Mouse (Mus musculus) G1E (cell line): ENCODE results near the gene Nxf3. TPM values are rescaled to one million over a fixed set of nuclear protein-coding genes. Genes with fewer than 3 reads are reported as not detected.
"Not testable (repeated sequence)": the region's sequence is repeated elsewhere in the genome, so short reads cannot be mapped to it uniquely, and the experiment has no call there.

ENCODE experiments used
- ATAC-seq: 2 replicates; pipeline ENCODE4 v1.8.0; 2016; ENCODE audit warnings: mild to moderate bottlenecking; ENCODE audit not compliant: insufficient number of reproducible peaks, poor library complexity, low FRiP score, severe bottlenecking; ENCODE audit errors: extremely low read depth
- DNase-seq: peaks from one replicate; pipeline ENCODE4 v3.0.0; 2012; ENCODE audit warnings: low spot score
- H3K27me3 ChIP-seq: 2 replicates; pipeline ENCODE4 v1.6.1; 2012; ENCODE audit warnings: mild to moderate bottlenecking, low read length, inconsistent platforms; ENCODE audit not compliant: insufficient read depth
- H3K36me3 ChIP-seq: replicated peaks from 2 replicates; pipeline ENCODE3; 2012; ENCODE audit warnings: mild to moderate bottlenecking, inconsistent platforms
- H3K4me1 ChIP-seq: 2 replicates; pipeline ENCODE4 v1.6.1; 2012; ENCODE audit warnings: low read depth, low read length, inconsistent platforms, mixed read lengths; ENCODE audit not compliant: insufficient read depth
- H3K4me3 ChIP-seq: 2 replicates; pipeline ENCODE4 v1.5.1; 2012; ENCODE audit warnings: low read depth, mild to moderate bottlenecking, inconsistent platforms, low read length, moderate library complexity, mixed read lengths
- H3K9me3 ChIP-seq: replicated peaks from 2 replicates; pipeline ENCODE4 v1.6.1; 2012; ENCODE audit warnings: inconsistent platforms
- CTCF ChIP-seq: IDR thresholded peaks from 2 replicates; pipeline ENCODE4 v1.5.1; 2012; ENCODE audit warnings: low read depth, low read length, inconsistent platforms, mixed read lengths
- GATA1 ChIP-seq: IDR thresholded peaks from 2 replicates; pipeline ENCODE4 v1.6.1; 2012; ENCODE audit warnings: borderline replicate concordance, low read length, inconsistent platforms, mixed read lengths
- GATA2 ChIP-seq: IDR thresholded peaks from 2 replicates; pipeline ENCODE4 v1.6.1; 2012; ENCODE audit warnings: low read depth, low read length, inconsistent platforms, borderline replicate concordance
- POLR2AphosphoS5 ChIP-seq: IDR thresholded peaks from 2 replicates; pipeline ENCODE4 v1.6.1; 2012; ENCODE audit warnings: low read depth, low read length, inconsistent platforms; ENCODE audit not compliant: insufficient replicate concordance
- TAL1 ChIP-seq: conservative IDR thresholded peaks from 2 replicates; pipeline ENCODE4 v1.6.1; 2012; ENCODE audit warnings: low read depth, low read length, inconsistent platforms, mixed read lengths
- polyA plus RNA-seq: library from polyadenylated mRNA; stranded (reverse); fragments of >175 nt; gene quantifications from 2 replicates; pipeline ENCODE4 v1.2.3, GENCODE M21; 2012
- total RNA-seq, 2 experiments: library from RNA; stranded (forward) in 1 of 2; stranded (reverse) in 1 of 2; fragments of 200-1000 nt in 1 of 2; fragments of >200 nt in 1 of 2; fragmentation: Nextera tagmentation in 1 of 2; gene quantifications; 2 replicates each; pipeline ENCODE4 v1.2.3; 2014 to 2017

Nxf3 gene
- total and polyA plus RNA-seq, 3 experiments = 0.05 to 1.1 (median 0.09) TPM

GRCm38 (mm10) chrX:136104046-136104723 is 19.1 kb upstream of the Nxf3 start:
- H3K36me3 ChIP-seq = no peaks in the 10 kb centered on the region
- TF ChIP-seq GATA1 (no peak), POLR2AphosphoS5 (no peak), TAL1 (no peak), CTCF (no peak), GATA2 (no peak)
- H3K9me3 ChIP-seq = no peaks in the 10 kb centered on the region
- DNase-seq (no peak), ATAC-seq (no peak)
- H3K4me1 ChIP-seq = no peaks in the 10 kb centered on the region
- no peak overlapping the region for H3K4me3 ChIP-seq
- H3K27me3 ChIP-seq = no peaks in the 10 kb centered on the region

GRCm38 (mm10) chrX:136094421-136094820 is 9.4 kb upstream of the Nxf3 start:
- TF ChIP-seq POLR2AphosphoS5 = no peak
- TF ChIP-seq CTCF = no peak
- no peak for TF ChIP-seq GATA2
- no peak for TF ChIP-seq GATA1
- TF ChIP-seq TAL1 = no peak
- Histone ChIP-seq H3K4me3 (no peak overlapping the region), H3K36me3 (no peaks in the 10 kb centered on the region), H3K4me1 (no peaks in the 10 kb centered on the region), H3K27me3 (no peaks in the 10 kb centered on the region), H3K9me3 (no peaks in the 10 kb centered on the region)
- DNase-seq = no peak
- no peak for ATAC-seq

DNA sequence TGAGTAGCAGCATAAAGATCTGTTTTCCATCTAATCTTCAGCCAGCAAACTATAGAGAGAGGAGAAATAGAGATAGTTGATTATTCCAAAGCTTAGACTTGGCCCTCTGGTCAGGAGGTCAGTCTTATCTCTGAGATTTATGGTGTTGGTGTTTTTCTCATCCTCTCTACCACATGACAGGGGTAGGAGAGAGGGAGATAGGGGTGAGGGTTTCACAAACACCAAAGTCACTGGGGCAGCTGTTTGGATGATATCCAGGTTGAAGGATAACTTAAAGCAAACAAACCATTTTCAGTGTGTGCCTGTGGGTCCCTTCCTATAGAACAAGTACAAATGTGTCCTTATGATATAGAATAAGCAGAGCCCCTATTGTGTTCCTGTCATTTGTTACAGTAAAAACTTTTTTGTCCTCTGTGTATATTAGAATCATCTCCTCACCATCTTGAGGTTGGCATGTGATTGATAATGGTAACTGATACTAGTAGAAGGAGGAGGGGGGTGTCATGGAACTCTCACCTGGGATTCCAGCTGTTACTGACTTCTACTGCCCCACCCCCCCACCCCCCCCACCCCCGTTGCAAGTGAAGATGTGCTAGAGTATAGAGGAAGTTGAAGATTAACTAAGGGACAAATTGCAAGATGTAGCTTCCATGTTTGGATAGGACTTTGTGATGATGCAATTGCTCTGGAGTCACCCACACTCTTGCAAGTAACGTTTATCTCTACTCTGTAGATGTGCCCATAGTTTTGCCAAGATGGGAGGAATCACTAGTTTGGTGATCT is 7.6 kb upstream of the Nxf3 start:
- DNase-seq (no peak), ATAC-seq (no peak)
- Histone ChIP-seq H3K9me3 (no peaks in the 10 kb centered on the region), H3K4me1 (no peaks in the 10 kb centered on the region), H3K27me3 (no peaks in the 10 kb centered on the region), H3K36me3 (no peaks in the 10 kb centered on the region), H3K4me3 (no peak overlapping the region)
- TF ChIP-seq GATA2 (no peak), POLR2AphosphoS5 (no peak), GATA1 (no peak), TAL1 (no peak), CTCF (no peak)

GRCm38 (mm10) chrX:136068020-136068419 is 17.0 kb downstream of the Nxf3 start, which contains the start of gene Bex2:
Gene Bex2 (minus strand): TSS chrX:136068236.
- peak; percentile 93 for ATAC-seq
- H3K9me3 ChIP-seq, H3K36me3 ChIP-seq, H3K27me3 ChIP-seq, DNase-seq, H3K4me3 ChIP-seq, H3K4me1 ChIP-seq: not testable (repeated sequence)

DNA sequence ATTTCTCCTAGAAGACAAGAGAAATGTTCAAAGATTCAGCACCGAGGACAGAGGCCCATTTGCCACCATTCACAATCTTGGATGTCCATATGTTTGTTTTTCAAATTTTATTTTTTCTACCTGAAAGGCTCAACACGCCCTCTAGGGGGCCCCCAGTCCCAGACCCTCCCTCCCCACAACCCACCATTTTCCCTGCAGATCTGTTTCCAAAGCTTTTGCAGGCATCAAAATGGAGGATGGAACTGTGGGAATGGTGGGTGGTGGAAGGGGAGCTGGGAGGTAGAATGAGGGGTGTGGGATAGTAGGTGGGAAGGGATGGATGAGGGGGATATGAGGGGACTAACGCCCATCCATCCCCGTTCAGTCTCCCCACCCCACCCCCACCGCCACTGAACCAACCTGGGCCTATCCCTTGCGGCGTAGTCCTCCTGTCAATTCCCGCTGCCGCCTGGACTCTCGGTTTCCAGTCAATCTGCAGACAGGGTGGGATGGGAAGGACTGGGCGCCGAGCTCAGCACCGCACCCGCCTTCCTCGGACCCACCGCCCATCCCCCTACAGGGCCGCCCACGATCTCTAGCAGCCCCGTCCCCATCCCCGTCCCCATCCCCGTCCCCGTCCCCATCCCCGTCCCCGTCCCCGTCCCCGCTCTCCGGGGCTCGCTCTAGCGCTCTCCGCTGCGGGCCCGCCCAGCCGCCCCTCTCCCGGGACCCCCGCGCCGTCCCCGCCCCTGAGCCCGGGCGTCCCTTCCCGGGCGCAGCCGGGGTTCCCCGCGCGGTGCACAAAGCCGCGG is 17.7 kb downstream of the Nxf3 start:
- not testable (repeated sequence) for H3K27me3 ChIP-seq, DNase-seq, ATAC-seq, H3K36me3 ChIP-seq, H3K9me3 ChIP-seq, H3K4me1 ChIP-seq, H3K4me3 ChIP-seq

GRCm38 (mm10) chrX:136060698-136061097 is 24.4 kb downstream of the Nxf3 start:
- DNase-seq (no peak), ATAC-seq (no peak)
- no peak for TF ChIP-seq GATA2
- TF ChIP-seq GATA1 = no peak
- TF ChIP-seq TAL1 = no peak
- TF ChIP-seq POLR2AphosphoS5 = no peak
- TF ChIP-seq CTCF = no peak

More at GRCm38 (mm10) chrX:136060698-136061097, 24.4 kb downstream of the Nxf3 start:
- H3K36me3 ChIP-seq = no peaks in the 10 kb centered on the region
- H3K4me3 ChIP-seq = no peak overlapping the region
- H3K27me3 ChIP-seq = no peaks in the 10 kb centered on the region
- H3K9me3 ChIP-seq = no peaks in the 10 kb centered on the region
- H3K4me1 ChIP-seq = no peaks in the 10 kb centered on the region
